Mouse (Mus musculus) bone marrow, adult 2 months (tissue): ENCODE results near the gene H2afy2. TPM values are rescaled to one million over a fixed set of nuclear protein-coding genes. Genes with fewer than 3 reads are reported as not detected.

Source experiments
- H3K27ac ChIP-seq: fragments of 200-500 bp; 2 replicates; pipeline ENCODE4 v1.5.1; 2012; ENCODE audit warnings: low read depth, mild to moderate bottlenecking, control low read depth, inconsistent platforms, low read length; ENCODE audit not compliant: control insufficient read depth, poor library complexity, insufficient read depth
- H3K4me1 ChIP-seq: fragments of 200-500 bp; 2 replicates; pipeline ENCODE4 v1.6.1; 2011; ENCODE audit warnings: low read length; ENCODE audit not compliant: control insufficient read depth, insufficient read depth
- H3K4me3 ChIP-seq: fragments of 200-500 bp; replicated peaks from 2 replicates; pipeline ENCODE3; 2011; ENCODE audit warnings: mild to moderate bottlenecking, low read depth, low read length, control low read depth; ENCODE audit not compliant: control insufficient read depth
- CTCF ChIP-seq: fragments of 200-500 bp; IDR thresholded peaks from 2 replicates; pipeline ENCODE4 v1.5.1; 2011; ENCODE audit warnings: low read length, control low read depth; ENCODE audit not compliant: control insufficient read depth, insufficient read depth
- POLR2A ChIP-seq: fragments of 200-500 bp; IDR thresholded peaks from 2 replicates; pipeline ENCODE4 v1.6.1; 2011; ENCODE audit warnings: low read depth, mild to moderate bottlenecking, control low read depth, low read length, borderline replicate concordance; ENCODE audit not compliant: control insufficient read depth
- WGBS: fragments of 180-500 bp; shearing (Covaris S2); methylation state at CpG from one replicate; pipeline ENCODE4 v1.1.7; 2018; 5-methylcytosine and 5-hydroxymethylcytosine counted together
- polyA plus RNA-seq: library from polyadenylated mRNA; stranded (reverse); fragments of >200 nt; gene quantifications from 2 replicates; pipeline ENCODE4 v1.2.4, GENCODE M21; 2011; ENCODE audit warnings: low replicate concordance; ENCODE audit not compliant: missing spikeins, insufficient read depth, insufficient read length

Gene H2afy2
- polyA plus RNA-seq, 1 experiment = 3.9 TPM

DNA sequence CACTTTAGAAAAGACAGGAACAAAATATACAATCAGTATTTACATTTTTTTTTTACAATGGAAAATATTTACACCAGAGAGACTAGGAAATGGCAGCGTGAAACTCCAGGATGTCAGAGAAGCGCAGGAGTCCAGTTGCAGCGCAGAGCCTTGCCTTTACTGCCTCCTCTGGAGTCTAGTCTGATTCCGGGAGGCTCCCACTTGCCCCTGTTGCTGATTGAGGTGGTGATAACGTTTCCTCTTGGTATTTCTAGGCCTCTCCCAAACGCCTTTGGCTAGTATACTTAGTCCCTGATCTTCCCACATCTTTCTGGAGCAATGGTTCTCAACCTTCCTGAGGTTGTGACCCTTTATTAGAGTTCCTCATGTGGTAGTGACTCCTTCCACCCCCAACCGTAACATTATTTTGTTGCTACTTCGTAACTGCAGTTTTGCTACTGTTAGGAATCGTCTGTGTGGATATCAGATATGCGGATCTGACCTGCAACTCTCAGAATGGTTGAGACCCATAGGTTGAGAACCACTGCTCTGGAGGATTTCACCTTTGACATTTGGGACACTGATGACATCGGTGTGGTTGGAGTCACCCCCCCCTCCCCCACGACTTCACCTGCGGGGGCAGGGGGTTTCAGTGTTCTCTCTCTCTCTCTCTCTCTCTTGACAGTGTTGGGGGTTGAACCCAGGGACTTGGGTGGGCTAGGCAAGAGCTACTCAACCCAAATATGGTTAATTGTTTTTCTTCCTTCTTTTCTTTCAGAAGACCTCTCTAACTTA is 42.2 kb upstream of the H2afy2 start:
- Histone ChIP-seq H3K4me1 (no peaks in the 10 kb centered on the region), H3K27ac (no peak overlapping the region), H3K4me3 (no peak overlapping the region)
- no peak for TF ChIP-seq CTCF
- no peak for TF ChIP-seq POLR2A
- 50% methylated on average over 13 of the region's 13 CpGs for WGBS

DNA sequence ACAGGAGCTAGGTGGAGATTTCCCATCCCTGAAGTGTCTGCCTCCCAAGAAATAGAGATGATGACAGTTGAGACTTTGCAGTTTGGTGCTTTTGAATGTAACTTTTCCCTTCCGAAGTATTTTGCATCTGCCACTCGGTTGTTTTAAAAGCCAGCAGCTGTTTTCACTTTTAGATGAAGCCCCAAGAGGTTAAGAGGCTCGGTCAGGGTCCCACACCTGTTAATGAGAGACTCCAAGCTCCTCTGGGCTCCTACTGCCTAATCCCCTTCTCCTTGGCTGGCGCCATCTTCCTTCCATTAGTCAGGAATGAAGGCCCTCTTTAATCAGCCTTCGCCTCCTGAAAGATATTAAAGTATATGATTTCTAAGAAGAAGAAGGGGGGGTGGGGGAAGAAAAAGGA is 41.6 kb upstream of the H2afy2 start:
- Histone ChIP-seq H3K4me3 (no peak overlapping the region), H3K4me1 (no peaks in the 10 kb centered on the region), H3K27ac (no peak overlapping the region)
- WGBS = 42% methylated on average over 5 of the region's 5 CpGs
- TF ChIP-seq POLR2A = no peak
- no peak for TF ChIP-seq CTCF

DNA sequence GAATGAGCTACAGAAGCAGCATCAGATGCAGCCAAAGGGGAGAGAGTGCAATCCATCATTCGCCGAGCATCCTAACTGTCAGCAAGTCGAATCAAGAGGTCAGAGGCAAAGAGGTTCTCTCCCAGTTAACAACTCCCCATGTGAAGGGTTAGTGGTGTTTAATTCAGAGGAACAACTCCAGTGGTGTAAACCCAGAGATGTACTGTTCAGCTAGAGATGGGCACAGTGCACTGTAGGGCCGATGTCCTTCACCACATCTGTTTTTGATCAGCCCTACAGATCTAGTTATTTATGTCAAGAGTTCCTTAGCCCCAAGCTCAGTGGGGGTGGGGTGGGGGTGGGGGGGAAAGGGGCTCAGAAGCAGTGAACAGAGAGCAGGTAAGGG is 39.8 kb upstream of the H2afy2 start:
- H3K27ac ChIP-seq = no peak overlapping the region
- no peak for TF ChIP-seq CTCF
- no peak for TF ChIP-seq POLR2A
- WGBS = 82% methylated on average over 4 of the region's 4 CpGs
- no peaks in the 10 kb centered on the region; the same call in 1 of the 2 replicates for H3K4me1 ChIP-seq
- no peak overlapping the region for H3K4me3 ChIP-seq

DNA sequence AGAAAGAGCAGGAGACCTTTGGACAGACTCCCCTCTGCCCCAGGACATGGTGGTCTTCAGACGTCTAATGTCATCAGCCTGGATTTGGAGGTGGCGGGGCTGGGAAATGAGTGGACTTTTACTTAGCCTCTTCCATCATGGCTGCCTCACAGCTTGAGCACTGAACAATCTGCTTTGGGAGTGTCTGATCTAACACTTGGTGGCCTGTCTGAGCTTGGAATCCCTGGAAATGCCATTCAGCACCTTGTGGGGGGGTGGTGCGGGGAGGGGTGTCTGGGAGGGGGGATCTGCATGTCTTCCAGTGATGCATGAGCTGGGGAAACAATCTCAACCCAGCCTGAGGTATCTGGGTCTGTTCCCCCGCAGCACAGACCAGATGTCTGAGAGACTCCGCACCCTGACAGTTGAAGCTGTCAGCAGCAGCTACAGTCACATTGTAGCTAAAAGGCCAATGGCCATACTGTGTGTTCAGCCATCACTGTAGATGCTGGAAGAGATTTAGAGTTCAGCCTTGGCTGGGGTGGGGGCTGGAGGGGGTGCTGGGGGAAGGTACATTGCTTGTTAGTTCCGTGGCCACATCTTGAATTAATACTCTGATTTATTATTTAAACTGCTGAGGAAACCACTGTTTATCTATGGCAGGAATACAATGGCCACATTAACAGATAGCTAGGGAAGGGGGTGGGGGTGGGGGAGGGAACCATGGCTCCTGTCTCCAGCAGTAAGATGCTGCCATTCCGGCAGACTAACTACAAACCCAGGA is 39.2 kb upstream of the H2afy2 start:
- H3K4me3 ChIP-seq = no peak overlapping the region
- WGBS = 81% methylated on average over 7 of the region's 7 CpGs
- H3K4me1 ChIP-seq = no peaks in the 10 kb centered on the region; the same call in 1 of the 2 replicates
- TF ChIP-seq CTCF = no peak
- TF ChIP-seq POLR2A = no peak
- no peak overlapping the region for H3K27ac ChIP-seq

DNA sequence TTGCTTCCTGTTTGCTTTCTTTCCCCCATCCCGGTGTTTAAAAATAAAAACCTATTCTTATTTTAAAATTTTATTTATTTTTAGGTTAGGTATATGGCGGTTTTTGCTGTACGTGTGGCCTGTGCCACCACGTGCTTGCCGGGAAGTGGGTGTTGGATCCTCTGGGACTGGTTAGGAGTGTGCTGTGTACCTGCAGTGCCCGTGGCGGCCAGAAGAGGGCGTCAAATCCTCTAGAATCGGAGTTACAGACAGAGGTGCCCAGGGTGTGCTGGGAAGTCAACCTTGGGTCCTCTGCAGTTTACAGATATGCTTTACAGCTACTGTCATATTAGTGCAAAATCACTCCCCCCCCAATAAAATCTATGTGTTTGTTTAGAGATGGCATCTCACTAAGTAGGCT is 36.1 kb upstream of the H2afy2 start:
- Histone ChIP-seq H3K4me1 (no peaks in the 10 kb centered on the region; the same call in 1 of the 2 replicates), H3K4me3 (no peak overlapping the region), H3K27ac (no peak overlapping the region)
- 38% methylated on average over 9 of the region's 9 CpGs for WGBS
- no peak for TF ChIP-seq POLR2A
- peak; percentile 32; the same call in 1 of the 2 replicates for TF ChIP-seq CTCF

DNA sequence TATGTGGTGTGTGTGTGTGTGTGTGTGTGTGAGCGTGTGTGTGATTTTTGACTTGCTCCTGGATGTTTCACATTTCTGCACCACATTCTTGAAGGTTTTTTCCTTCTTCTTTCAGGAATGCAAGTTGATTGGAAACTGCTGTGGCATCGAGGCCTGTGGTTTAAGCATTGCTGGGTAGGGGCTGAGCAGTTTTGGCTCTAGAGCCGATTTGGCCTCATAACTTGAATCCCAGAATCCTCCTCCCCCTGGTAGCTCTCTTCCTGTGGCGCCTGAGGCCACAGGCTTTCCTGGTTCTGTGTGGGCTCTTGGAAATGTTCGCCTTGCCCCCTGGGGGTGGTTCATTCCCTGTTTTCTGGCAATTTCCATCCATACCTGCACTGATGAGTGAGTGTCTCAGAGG is 28.0 kb upstream of the H2afy2 start:
- 68% methylated on average over 5 of the region's 5 CpGs for WGBS
- no peaks in the 10 kb centered on the region; the same call in 1 of the 2 replicates for H3K4me1 ChIP-seq
- no peak overlapping the region for H3K27ac ChIP-seq
- no peak overlapping the region for H3K4me3 ChIP-seq
- no peak for TF ChIP-seq POLR2A
- no peak for TF ChIP-seq CTCF

DNA sequence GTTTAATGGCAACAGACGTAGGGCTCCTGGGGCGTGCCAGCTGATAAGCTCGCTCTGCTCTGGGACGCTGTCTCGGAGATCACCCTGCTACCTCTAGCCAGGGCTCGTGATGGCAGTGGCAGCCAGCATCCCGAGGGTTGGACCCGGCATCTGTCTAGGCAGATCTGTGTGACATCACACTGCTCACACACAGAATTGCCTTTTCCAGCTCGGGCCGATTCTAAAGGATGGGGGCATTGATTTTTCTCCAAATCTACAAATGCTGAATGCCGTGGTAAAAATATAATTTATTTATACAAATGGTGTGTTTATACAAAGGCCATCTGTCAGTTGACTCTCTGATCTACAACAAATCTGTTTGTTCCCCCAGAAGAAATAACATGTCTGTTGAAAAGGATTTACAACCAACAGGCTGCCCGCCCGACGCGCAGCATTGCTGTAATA is 14.2 kb upstream of the H2afy2 start:
- 84% methylated on average over 15 of the region's 15 CpGs for WGBS
- TF ChIP-seq POLR2A = no peak
- no peak for TF ChIP-seq CTCF
- no peaks in the 10 kb centered on the region for H3K4me1 ChIP-seq
- H3K27ac ChIP-seq = no peak overlapping the region
- no peak overlapping the region for H3K4me3 ChIP-seq

DNA sequence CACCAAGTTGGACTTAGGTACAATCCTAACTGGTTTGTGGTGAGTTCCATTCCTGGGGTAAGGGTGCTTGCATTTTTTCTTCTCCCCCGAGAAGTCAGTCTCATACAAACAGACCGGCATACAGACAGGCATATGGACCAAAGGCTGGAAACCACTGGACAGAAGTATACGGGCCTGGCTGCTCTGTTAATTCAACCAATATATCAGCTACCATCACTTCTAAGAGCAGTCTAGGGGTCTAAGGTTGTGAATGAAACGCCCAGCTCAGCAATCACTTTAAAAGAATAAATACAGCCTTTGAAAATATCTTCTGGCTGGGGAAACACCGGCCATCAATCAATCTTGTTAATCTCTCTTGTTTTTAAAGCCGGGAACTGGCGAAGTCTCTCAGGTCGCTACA is 11.5 kb upstream of the H2afy2 start:
- 50% methylated on average over 8 of the region's 8 CpGs for WGBS
- no peak overlapping the region for H3K27ac ChIP-seq
- TF ChIP-seq POLR2A (no peak), CTCF (no peak)
- H3K4me1 ChIP-seq = no peaks in the 10 kb centered on the region
- H3K4me3 ChIP-seq = no peak overlapping the region
